Mouse (Mus musculus): ENCODE measurements around the gene Traf5.

DNA sequence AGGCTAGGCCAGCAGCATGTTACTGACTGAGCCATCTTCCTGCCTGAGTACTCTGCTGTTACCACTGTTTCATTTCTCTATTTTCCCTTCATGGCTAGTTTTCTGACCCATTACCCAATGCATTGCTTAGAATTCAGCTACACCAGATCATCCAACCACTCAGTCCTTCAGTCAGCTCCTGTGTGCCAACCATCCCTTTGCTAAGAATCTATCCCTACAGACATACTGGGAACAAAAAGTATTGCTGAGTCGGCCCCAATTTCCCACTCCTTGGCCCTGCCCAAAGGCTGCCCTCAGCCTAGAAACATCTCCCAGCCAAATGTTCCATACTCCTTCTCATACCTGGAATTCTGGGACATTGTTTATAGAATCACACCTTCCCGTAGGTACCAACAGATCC lies 11.2 kb downstream of the Traf5 start:
- no peak for TF ChIP-seq ZNF384 (IDR thresholded peaks at IDR 0.05; ENCODE audit: low read depth, low read length)
- no peak for TF ChIP-seq HCFC1 (IDR thresholded peaks at IDR 0.05; ENCODE audit: borderline replicate concordance, insufficient read depth, low read length)
